Mouse (Mus musculus): Measurements from ENCODE around the gene Ndufaf1. TPM values are rescaled to one million over a fixed set of nuclear protein-coding genes. Genes with fewer than 3 reads are reported as not detected.
A peak's percentile ranks its signal among the peaks of the same experiment; 100 is the strongest.

The Ndufaf1 gene
- 38.1 and 45.6 TPM in 2 replicates for polyA plus RNA-seq (2016; fragmentation: Nextera tagmentation; extraction: Ambion mirVana)

GRCm38 (mm10) chr2:119662220-119663182 is at the start of gene Ndufaf1:
Ndufaf1 (minus strand) TSS chr2:119662827.
- H3K4me3 ChIP-seq: peak within 1 kb of the TSS; percentile 67
- peak; percentile 67 for ATAC-seq (ENCODE audit: low FRiP score)
- H3K27ac ChIP-seq: no peak within 1 kb of the TSS
- peak within 1 kb of the TSS; percentile 77 for H3K9ac ChIP-seq
- H3K36me3 ChIP-seq: peaks cover 21% of the 10 kb centered on the region
- 2% methylated on average over 44 of the region's 44 CpGs for WGBS
- H3K4me2 ChIP-seq (replicated peaks): peak within 1 kb of the TSS; percentile 79
- peaks cover 10% of the 10 kb centered on the region for H3K4me1 ChIP-seq
- H3K9me3 ChIP-seq (replicated peaks): no peaks in the 10 kb centered on the region
- H3K27me3 ChIP-seq: no peaks in the 10 kb centered on the region

- peaks cover 73% of the 10 kb centered on the region for H3K36me3 ChIP-seq
- no peak overlapping the region for H3K27ac ChIP-seq
- whole genome bisulfite sequencing: 89% methylated on average over 3 of the region's 3 CpGs
- no peak overlapping the region for H3K4me2 ChIP-seq (replicated peaks)
- no peak overlapping the region for H3K4me3 ChIP-seq
- H3K9me3 ChIP-seq (replicated peaks): no peaks in the 10 kb centered on the region
- H3K9ac ChIP-seq: no peak overlapping the region
- H3K27me3 ChIP-seq: no peaks in the 10 kb centered on the region
- H3K4me1 ChIP-seq: no peaks in the 10 kb centered on the region
- ATAC-seq (ENCODE audit: low FRiP score): no peak
Observed at GRCm38 (mm10) chr2:119710011-119710410, 47.4 kb upstream of the Ndufaf1 start.

GRCm38 (mm10) chr2:119707676-119708075 is 45.0 kb upstream of the Ndufaf1 start:
- H3K9ac ChIP-seq: no peak overlapping the region
- WGBS: 89% methylated on average over 3 of the region's 3 CpGs
- no peaks in the 10 kb centered on the region for H3K27me3 ChIP-seq
- H3K4me2 ChIP-seq (replicated peaks): no peak overlapping the region
- ATAC-seq (ENCODE audit: low FRiP score): no peak
- H3K9me3 ChIP-seq (replicated peaks): no peaks in the 10 kb centered on the region
- H3K4me1 ChIP-seq: no peaks in the 10 kb centered on the region
- no peak overlapping the region for H3K27ac ChIP-seq
- H3K36me3 ChIP-seq: peaks cover 68% of the 10 kb centered on the region
- H3K4me3 ChIP-seq: no peak overlapping the region

GRCm38 (mm10) chr2:119703171-119703570 is 40.5 kb upstream of the Ndufaf1 start:
- Histone ChIP-seq H3K36me3 (peaks cover 37% of the 10 kb centered on the region), H3K27ac (no peak overlapping the region), H3K9ac (no peak overlapping the region), H3K4me3 (no peak overlapping the region), H3K27me3 (no peaks in the 10 kb centered on the region), H3K4me1 (no peaks in the 10 kb centered on the region), H3K9me3 (replicated peaks) (no peaks in the 10 kb centered on the region), H3K4me2 (replicated peaks) (no peak overlapping the region)
- ATAC-seq (ENCODE audit: low FRiP score): no peak
- 93% methylated on average over 2 of the region's 2 CpGs for WGBS

GRCm38 (mm10) chr2:119699962-119700361 is 37.3 kb upstream of the Ndufaf1 start:
- H3K27me3 ChIP-seq: no peaks in the 10 kb centered on the region
- no peak overlapping the region for H3K27ac ChIP-seq
- WGBS: 95% methylated on average over 3 of the region's 3 CpGs

GRCm38 (mm10) chr2:119698472-119698871 is 35.8 kb upstream of the Ndufaf1 start:
- Histone ChIP-seq H3K27me3 (no peaks in the 10 kb centered on the region), H3K4me3 (no peak overlapping the region)
- 89% methylated on average over 2 of the region's 2 CpGs for WGBS

More at GRCm38 (mm10) chr2:119699962-119700361, 37.3 kb upstream of the Ndufaf1 start:
- H3K9ac ChIP-seq: no peak overlapping the region
- H3K9me3 ChIP-seq (replicated peaks): no peaks in the 10 kb centered on the region
- H3K36me3 ChIP-seq: peaks cover 16% of the 10 kb centered on the region; the same call in 1 of the 2 replicates
- no peaks in the 10 kb centered on the region for H3K4me1 ChIP-seq
- H3K4me3 ChIP-seq: no peak overlapping the region
- H3K4me2 ChIP-seq (replicated peaks): no peak overlapping the region
- no peak for ATAC-seq (ENCODE audit: low FRiP score)

GRCm38 (mm10) chr2:119696111-119696510 is 33.5 kb upstream of the Ndufaf1 start:
- Histone ChIP-seq H3K27me3 (no peaks in the 10 kb centered on the region), H3K9ac (no peak overlapping the region), H3K27ac (no peak overlapping the region), H3K4me2 (replicated peaks) (no peak overlapping the region), H3K9me3 (replicated peaks) (no peaks in the 10 kb centered on the region), H3K4me3 (no peak overlapping the region), H3K4me1 (no peaks in the 10 kb centered on the region), H3K36me3 (peaks cover 15% of the 10 kb centered on the region)
- WGBS: 90% methylated on average over 1 of the region's 1 CpGs
- ATAC-seq (ENCODE audit: low FRiP score): no peak

More at GRCm38 (mm10) chr2:119698472-119698871, 35.8 kb upstream of the Ndufaf1 start:
- no peaks in the 10 kb centered on the region for H3K9me3 ChIP-seq (replicated peaks)
- no peak for ATAC-seq (ENCODE audit: low FRiP score)
- H3K27ac ChIP-seq: no peak overlapping the region
- H3K36me3 ChIP-seq: peaks cover 13% of the 10 kb centered on the region
- H3K9ac ChIP-seq: no peak overlapping the region
- no peak overlapping the region for H3K4me2 ChIP-seq (replicated peaks)
- no peaks in the 10 kb centered on the region for H3K4me1 ChIP-seq

GRCm38 (mm10) chr2:119694826-119695225 is 32.2 kb upstream of the Ndufaf1 start:
- ATAC-seq (ENCODE audit: low FRiP score): no peak
- Histone ChIP-seq H3K27ac (no peak overlapping the region), H3K4me1 (no peaks in the 10 kb centered on the region), H3K9me3 (replicated peaks) (no peaks in the 10 kb centered on the region), H3K27me3 (no peaks in the 10 kb centered on the region), H3K9ac (no peak overlapping the region), H3K4me2 (replicated peaks) (no peak overlapping the region), H3K36me3 (peaks cover 15% of the 10 kb centered on the region), H3K4me3 (no peak overlapping the region)
- 97% methylated on average over 2 of the region's 2 CpGs for WGBS

GRCm38 (mm10) chr2:119692003-119692701 is 29.5 kb upstream of the Ndufaf1 start:
- 81% methylated on average over 9 of the region's 9 CpGs for WGBS
- no peak overlapping the region for H3K4me2 ChIP-seq (replicated peaks)
- H3K4me3 ChIP-seq: no peak overlapping the region
- H3K36me3 ChIP-seq: peaks cover 20% of the 10 kb centered on the region
- no peak for ATAC-seq (ENCODE audit: low FRiP score)
- no peaks in the 10 kb centered on the region for H3K9me3 ChIP-seq (replicated peaks)
- H3K4me1 ChIP-seq: no peaks in the 10 kb centered on the region
- no peak overlapping the region for H3K9ac ChIP-seq
- no peak overlapping the region for H3K27ac ChIP-seq
- H3K27me3 ChIP-seq: no peaks in the 10 kb centered on the region

GRCm38 (mm10) chr2:119683706-119684105 is 21.1 kb upstream of the Ndufaf1 start:
- no peak for ATAC-seq (ENCODE audit: low FRiP score)
- WGBS: 93% methylated on average over 2 of the region's 2 CpGs

GRCm38 (mm10) chr2:119675831-119676230 is 13.2 kb upstream of the Ndufaf1 start:
- Histone ChIP-seq H3K27me3 (no peaks in the 10 kb centered on the region), H3K4me3 (peak overlapping the region; percentile 99), H3K4me2 (replicated peaks) (peak overlapping the region; percentile 89), H3K36me3 (no peaks in the 10 kb centered on the region), H3K27ac (no peak overlapping the region), H3K9ac (peak overlapping the region; percentile 98), H3K4me1 (peaks cover 17% of the 10 kb centered on the region), H3K9me3 (replicated peaks) (no peaks in the 10 kb centered on the region)
- no peak for ATAC-seq (ENCODE audit: low FRiP score)
- WGBS: 6% methylated on average over 5 of the region's 5 CpGs

More at GRCm38 (mm10) chr2:119683706-119684105, 21.1 kb upstream of the Ndufaf1 start:
- Histone ChIP-seq H3K27me3 (no peaks in the 10 kb centered on the region), H3K4me3 (no peak overlapping the region), H3K9me3 (replicated peaks) (no peaks in the 10 kb centered on the region), H3K4me1 (no peaks in the 10 kb centered on the region), H3K4me2 (replicated peaks) (no peak overlapping the region), H3K27ac (no peak overlapping the region), H3K36me3 (peaks cover 12% of the 10 kb centered on the region; the same call in 1 of the 2 replicates), H3K9ac (no peak overlapping the region)

- H3K4me1 ChIP-seq: peaks cover 17% of the 10 kb centered on the region
- H3K36me3 ChIP-seq: no peaks in the 10 kb centered on the region
- peak overlapping the region; percentile 99 for H3K4me3 ChIP-seq
- peak; percentile 89 for ATAC-seq (ENCODE audit: low FRiP score)
- peak overlapping the region; percentile 77 for H3K27ac ChIP-seq
- under 1% methylated on average over 35 of the region's 39 CpGs for WGBS
- H3K9me3 ChIP-seq (replicated peaks): no peaks in the 10 kb centered on the region
- peak overlapping the region; percentile 98 for H3K9ac ChIP-seq
- H3K27me3 ChIP-seq: no peaks in the 10 kb centered on the region
- H3K4me2 ChIP-seq (replicated peaks): peak overlapping the region; percentile 89
Observed at GRCm38 (mm10) chr2:119675215-119675784, 12.7 kb upstream of the Ndufaf1 start.
